Mouse (Mus musculus) spleen, embryonic (tissue): Measurements from ENCODE around the gene Uqcr10.

Source experiments
- CTCF ChIA-PET: fragments of 350-600 bp; sonication (Branson Sonifier 250); formaldehyde crosslinking; loops from one replicate; lab custom pipeline; 2022; lab: Charles Lee

The Uqcr10 gene

DNA sequence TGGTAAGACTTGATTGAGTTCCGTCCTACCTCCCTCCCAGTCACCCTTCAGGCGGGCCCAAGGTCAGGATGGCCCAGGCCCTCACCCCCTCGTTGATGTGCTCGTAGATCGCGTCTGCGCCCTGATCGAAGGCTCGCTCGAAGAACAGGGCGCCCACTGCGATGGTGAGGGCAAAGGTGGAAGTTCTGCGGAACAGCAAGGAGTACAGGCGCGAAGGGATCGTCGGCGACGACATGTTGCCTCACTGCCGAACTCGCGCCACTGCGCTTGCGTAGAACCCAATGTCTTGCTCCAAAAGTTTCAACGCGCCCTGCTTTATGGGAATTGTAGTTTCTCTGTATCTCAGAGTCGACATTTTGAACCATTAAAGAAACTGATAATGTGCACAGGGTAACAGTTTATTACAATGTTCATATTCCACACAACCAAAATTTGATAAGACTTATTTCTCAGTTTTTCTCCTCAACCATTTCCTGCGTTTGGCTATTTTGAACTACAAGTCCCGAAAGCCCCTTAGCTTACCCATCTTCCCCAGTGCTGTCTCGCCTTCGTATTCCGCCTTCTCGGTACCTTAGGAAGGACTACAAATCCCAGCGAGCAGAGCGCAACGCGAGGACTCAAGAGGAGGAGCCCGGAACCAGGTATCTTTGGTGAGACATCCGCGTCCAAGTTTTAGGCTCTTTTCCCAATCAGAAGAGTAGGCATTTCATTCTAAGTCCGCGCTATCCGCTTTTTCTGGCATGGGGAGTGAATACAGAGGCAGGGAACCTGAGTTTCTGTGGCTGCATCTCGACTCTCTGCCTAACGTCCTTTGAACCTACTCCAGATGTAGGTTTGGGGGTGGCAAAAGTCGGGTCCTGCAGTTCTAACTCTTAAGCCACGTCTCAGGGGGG is at the start of gene Uqcr10, which contains the start of gene Zmat5:
TSS of gene Uqcr10 (minus strand) at position 271 of the 893 bp plus-strand sequence.
TSS of gene Zmat5 (plus strand) at position 607 of the 893 bp plus-strand sequence.
- CTCF ChIA-PET = interaction anchor here (0.6 kb wide), 1 partner anchor 794 kb away, joined by 3 read pairs; no protein-coding TSS in a partner anchor

DNA sequence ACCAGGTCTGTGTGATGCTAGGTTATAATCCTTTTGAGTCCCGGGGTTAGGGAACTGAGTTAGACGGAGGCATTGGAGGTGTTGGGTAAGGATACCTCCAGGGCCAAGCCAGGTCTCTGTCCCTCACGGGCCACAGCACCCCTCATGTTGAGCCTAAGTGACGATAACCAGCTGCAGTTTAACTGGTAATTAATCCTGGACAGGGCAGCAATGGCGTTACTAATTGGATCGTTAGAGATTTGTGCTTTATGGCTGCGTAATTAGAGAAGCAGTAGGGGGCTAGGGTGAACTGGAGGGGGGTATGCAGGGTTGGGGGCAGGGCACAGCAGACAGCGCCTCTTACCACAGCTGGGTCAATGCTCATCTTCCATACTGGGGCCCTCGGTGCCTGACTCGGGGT is 48.7 kb upstream of the Uqcr10 start:
- CTCF ChIA-PET = no interaction called here

DNA sequence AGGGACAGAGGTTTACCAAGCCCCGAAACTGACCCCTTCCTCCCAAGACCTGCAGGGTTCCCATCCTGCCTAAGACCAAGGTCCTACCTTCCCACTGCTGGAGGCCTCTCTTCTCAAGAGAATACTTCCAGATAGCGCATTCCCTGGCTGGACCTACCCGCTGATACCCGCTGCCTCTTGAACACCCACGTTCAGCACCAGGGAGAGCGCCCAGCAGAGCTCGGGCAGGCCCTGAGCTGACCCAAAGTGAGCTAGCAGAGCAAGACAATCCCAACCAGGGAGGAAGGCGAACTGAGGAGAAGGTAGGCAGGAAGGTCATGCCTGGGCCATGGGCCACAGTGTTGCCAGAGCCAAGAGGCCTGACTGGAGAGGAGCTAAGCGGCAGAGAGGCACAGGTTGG is 46.1 kb upstream of the Uqcr10 start:
- CTCF ChIA-PET = interaction anchor here (0.5 kb wide), 1 partner anchor 498 kb away, joined by 3 read pairs; no protein-coding TSS in a partner anchor

DNA sequence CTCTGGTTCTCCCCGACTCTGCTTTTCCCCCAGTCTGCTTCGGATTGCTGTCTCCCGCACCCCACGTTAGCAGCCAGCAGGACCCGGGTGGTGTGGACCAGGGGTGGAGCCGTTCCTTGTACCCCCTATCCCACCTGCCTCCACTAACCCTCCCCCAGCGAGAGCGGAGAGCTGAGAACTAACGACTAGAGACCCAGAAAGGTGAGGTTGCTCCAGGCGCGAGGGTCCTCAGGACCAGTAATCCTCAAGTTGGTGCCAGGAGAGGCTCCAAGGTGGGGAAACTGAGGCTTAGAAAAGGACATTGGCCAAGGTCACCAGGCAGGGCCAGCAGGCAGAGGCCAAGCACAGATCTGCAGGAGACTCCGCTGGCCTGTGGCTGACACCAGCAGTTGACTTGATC is 43.1 kb upstream of the Uqcr10 start:
- CTCF ChIA-PET = no interaction called here

DNA sequence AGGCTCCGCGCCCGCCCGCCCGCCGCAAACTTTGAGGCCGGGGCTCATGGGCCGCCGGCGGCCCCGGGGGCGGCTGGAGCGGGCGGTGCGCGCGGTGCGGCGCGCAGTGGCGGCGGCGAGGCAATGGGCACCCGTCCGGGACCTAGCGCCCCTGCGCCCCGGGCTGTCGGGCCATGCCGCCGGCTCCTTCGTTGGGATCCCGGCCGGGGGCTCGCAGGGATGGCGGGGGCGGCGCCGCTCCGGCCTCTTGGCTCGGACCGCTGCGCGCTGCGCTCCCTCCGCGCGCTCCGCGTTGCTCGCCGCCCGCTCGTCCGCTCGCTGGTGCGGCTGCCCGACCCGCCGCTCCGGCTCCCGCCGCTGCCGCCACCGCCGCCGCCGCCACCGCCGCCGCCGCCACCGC is 42.6 kb upstream of the Uqcr10 start, which contains the start of gene Cabp7:
TSS of gene Cabp7 (minus strand) at position 46 of the 400 bp plus-strand sequence.
- CTCF ChIA-PET = no interaction called here

DNA sequence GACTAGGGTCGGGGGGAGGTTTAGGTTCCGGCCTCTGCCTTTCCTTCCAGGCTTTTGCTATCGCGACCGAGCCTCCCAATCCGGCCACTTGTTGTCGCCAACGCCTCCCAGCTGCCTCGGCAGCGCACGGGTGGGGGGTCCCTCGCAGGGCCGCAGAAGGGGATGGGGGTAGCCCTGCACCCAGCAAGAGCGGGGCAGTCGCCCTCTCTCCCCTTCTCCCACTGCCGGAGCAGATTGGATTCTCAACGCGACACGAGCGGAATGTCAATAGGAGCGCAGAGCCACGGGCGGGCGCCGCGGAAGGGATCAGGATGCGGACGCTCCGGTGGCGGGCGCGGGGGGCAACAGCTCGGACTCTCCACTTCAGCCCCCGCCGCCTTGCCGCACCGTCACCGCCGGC is 41.8 kb upstream of the Uqcr10 start:
- CTCF ChIA-PET = no interaction called here

DNA sequence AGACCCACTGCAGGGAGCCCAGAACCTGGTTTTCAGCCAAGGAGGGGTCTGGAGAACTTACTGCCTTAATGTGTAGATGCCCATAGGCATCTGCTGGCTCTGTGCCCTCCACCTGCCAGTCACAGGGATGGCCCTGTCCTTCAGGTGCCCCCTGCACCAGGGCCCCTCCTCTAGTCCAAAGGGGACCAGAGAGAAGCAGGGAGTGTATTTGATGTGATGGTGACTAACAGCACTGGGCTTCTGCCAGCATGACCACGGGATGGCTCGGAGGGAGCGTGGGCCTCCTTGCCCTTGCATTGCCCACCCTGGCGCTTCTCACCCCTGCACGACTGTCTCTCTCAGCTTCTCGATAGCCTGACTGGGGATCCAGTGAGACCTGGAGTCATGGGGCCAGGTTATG is 40.5 kb upstream of the Uqcr10 start:
- CTCF ChIA-PET = no interaction called here

DNA sequence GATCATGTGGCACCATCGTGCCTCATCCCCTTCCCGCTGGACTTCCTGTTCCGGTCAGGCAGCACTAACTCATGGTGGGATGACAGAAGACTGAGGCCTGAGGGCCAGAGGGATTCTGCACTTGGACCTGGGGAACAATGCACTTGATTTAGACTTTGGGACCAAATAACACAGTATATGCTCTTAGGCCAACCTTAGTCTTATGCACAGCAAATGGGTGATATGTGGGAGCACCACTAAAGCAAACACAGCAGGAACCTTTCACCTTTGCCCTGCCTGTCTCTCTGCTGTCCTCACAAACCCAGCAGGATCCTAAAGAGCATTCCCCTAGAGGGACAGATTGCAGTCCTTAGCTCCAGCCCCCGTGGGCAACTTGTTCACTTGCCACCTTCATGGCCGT is 36.6 kb upstream of the Uqcr10 start:
- CTCF ChIA-PET = no interaction called here

DNA sequence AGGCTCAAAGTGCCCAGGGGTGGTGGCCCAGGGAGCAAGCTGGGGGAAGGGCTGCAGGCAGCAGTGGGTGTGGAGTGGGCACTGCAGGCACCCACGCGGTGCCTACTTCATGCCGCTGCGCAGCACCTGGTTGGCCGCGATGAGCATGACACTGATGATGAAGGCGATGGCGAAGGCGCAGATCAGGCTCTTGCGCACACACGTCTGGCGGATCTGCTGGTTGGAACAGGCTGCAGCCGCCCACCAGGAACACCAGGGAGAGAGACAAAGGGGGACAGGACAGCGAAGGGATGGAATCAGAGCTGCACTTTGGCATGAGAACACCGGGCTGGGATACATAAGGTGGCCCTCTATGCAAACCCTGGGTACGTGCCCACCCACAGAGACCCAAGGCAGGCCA is 34.6 kb upstream of the Uqcr10 start:
- CTCF ChIA-PET = no interaction called here

DNA sequence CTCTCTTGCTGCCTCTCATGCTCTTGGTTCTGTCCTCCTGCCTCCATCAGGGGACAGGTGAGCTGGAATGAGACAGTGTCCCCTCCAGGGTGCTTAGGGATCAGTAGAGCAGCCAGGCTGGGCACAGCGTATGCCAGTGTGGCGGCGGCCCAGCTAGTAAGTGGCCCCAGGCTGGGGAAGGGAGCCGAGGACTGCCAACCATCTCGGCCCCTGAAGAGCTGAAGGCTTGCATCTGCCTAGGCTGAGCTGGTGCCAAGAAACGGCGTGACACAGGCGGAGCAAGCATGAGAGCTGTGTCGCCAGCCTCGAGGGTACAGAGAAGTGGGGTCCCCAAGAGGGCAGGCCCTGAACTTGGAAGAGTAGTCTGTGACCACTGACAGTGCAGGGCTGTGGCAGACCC is 33.5 kb upstream of the Uqcr10 start:
- CTCF ChIA-PET = no interaction called here

DNA sequence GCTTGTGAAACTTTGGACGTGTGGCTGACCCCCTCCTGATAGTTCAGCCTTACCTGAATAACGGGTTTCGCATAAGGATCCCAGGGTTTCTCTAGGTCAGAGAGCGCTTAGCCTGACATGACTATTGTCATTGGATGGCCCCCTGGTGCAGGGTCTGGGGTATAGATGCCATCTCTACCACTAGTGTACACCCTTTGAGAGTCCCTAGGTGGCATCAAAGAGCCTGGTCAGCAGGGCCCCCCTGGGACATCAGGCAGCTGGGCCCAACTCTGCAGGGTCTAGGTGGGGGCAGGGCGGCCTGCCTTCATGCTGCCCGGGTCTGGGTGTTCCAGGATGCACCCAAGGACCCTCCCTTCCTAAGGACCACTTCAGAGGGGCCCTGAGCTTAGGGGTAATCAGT is 32.2 kb upstream of the Uqcr10 start:
- CTCF ChIA-PET = no interaction called here

DNA sequence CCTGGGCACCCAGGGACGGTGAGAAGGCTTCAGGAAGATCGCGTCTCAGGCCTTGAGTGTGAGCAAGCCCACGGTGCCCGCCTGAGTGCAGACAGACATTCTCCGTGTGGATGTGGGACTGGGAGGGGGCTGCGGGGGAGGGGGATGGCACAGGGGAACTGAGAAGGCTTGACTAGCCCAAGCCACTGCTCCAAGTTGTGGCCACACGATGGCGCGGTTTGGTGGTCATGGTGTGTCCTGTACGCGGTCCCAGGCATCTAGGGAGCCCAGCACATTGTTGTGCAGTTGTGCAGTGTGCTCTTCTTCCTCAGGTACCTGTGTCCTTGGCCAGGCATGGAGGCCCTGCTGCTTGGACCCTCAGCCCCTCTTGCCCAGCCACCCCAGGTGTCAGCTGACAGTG is 30.0 kb upstream of the Uqcr10 start:
- CTCF ChIA-PET = no interaction called here

DNA sequence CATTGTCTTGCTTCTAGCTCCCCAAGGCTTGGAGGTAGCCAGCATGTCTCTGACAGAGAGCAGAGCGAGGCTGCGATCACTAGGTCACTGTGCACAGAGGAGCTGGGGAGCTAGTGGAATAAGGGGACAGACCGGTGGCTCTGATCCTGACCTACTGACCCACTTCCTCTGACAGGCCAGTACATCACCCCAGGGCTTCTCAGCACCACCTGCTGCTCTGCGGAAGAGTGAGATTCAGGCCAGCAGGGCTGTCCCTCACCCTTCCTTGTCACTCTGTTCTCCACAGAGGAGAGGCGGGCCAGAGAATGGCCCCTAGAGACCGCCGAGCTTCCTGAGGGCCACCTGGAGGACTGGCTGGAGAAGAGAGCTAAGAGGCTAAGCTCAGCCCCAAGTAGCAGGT is 27.6 kb upstream of the Uqcr10 start:
- CTCF ChIA-PET = interaction anchor here (0.6 kb wide), 1 partner anchor 71 kb away, joined by 5 read pairs; no protein-coding TSS in a partner anchor

DNA sequence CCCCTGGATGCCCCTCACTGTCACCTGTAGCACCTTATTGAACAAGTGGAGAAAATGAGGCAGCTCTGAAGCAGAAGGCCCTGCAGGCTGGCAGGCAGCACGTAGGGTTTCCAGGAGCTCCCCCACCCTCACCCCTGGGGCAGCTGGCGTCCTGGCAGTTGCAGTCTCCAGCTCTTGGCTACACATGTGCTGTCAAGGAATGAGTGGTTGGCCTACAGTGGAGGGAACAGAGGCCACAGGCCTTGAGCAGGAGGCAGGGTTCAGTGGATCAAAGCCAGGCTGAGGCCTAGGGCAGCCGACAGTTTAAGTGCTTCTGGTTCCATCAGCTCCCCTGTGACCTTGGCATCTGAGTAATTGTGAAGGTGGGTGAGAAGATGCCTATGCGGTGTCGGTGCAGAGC is 26.8 kb upstream of the Uqcr10 start:
- CTCF ChIA-PET = no interaction called here

DNA sequence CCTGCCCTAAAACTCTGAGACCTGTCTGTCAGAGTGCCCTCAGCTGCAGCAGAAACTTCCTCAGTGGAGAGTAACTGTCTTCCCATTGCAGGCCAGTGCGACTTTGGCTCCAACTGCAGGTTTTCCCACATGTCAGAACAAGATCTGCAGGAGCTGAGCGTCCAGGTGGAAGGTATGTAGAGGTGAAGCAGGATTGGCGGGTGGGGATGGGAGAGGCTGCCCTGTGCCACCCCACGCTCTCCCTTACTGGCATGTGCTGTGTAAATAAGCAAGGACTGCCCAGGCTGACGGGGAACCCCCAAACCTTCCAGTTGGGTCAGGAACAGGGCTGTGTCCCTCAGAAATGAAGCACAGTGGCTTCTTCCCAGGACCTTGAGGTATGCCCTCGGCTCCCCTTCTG is 26.0 kb upstream of the Uqcr10 start:
- CTCF ChIA-PET = no interaction called here

DNA sequence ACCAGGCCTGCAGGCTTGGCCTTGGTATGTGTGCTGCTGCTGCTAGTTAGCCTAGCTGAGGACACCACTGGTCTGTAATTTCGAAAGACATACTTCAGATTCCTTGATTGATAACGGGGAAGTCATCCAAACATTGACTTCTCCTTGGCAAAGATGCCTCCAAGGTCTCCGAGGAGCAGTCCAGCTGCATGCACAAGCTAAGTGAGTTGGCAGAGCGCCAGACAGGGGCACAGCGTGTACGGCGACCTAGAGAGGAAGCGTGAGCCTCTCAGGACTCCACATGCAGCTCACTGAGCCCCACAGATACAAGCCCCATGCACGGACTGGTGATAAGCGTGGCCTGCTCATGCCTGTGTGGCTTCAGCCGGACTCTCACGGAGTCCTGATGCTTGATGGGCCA is 25.5 kb upstream of the Uqcr10 start:
- CTCF ChIA-PET = no interaction called here

DNA sequence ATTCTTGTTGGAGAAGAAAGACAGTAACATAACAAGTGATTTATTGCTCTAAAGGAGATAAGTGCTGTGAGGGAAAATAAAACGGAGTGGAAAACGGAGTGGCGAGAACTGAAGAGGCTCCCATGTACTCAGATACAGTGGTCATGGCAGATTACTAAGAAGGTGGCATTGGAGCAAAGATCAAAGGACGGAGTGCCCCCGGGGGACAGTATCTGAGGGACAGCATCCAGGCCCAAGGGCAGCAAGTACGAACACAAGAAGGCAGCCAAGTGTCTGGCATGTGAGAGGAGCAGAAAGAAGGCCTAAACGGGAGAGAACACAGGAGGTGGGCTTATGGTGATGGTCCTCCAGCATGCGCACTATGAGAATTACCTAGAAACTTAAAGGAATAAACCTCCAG is 17.6 kb upstream of the Uqcr10 start:
- CTCF ChIA-PET = no interaction called here

DNA sequence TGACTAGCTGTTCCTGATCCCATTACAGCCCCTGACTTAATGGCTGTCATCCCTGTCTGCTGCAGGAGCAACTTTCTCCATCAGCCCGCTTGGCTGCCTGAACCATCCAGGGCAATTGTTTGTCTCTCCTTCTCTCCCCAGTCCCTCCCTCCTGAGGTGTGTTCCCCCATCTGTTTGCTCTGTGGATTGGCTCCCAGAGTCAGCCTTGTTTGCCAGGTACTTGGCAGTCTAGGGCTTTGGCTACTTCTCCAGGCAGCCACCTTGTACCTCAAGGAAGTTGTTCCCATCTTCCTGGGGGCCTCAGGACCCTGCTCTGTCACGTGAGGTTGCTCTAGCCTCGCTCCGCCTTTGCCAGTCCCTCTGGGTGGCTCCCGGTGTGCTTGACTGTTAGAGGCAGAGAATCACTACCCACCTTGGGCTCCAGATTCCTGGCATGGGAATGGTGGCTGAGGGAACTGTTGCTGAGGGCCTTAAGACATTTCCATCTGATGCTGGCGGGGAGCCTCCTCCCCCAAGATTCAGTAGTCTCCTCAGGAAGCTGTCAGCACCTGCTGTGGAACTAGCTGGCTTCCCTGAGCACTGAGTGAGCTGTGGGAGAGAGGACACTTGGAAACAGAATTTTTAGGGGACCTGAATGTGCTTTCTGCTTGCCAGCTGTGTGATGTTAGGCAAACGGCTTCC is 16.9 kb upstream of the Uqcr10 start:
- CTCF ChIA-PET = no interaction called here

DNA sequence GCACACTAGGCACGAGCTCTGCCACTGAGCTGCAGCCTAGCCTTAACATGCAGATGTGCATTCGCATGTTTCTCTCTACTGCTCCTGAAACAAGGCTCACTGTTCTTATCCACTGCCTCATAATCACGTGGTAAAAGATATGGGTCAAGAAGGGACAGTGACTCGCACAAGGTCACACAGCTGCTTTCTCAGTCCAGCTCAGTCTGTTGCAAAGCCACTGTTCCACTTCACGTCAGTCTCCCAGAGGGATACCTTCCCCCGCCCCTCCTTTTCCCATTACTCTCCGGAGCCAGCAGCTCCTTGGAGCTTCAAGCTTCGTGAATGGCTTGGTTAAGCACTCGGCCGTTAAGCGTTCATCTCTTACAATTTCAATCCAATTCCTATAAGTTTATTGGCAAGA is 16.3 kb upstream of the Uqcr10 start:
- CTCF ChIA-PET = no interaction called here

DNA sequence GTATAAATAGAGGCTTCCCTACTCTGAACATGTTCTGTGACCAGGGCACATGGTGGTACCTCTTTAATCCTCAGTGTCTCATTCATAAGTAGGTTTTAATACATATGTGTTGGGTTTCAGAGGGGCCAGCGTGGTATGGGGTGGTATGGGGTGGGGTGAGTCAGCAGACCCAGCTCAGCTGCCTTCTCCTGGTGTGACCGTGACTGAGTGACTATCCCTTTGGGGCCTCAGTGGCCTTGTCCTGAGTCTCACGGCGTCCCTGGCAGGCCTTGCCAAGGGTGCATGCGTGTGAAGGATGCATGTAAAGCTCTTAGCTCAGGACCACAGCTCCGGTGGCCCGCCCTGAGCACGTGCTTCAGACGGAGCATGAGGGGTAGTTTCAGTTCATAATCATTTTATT is 15.8 kb upstream of the Uqcr10 start:
- CTCF ChIA-PET = no interaction called here

DNA sequence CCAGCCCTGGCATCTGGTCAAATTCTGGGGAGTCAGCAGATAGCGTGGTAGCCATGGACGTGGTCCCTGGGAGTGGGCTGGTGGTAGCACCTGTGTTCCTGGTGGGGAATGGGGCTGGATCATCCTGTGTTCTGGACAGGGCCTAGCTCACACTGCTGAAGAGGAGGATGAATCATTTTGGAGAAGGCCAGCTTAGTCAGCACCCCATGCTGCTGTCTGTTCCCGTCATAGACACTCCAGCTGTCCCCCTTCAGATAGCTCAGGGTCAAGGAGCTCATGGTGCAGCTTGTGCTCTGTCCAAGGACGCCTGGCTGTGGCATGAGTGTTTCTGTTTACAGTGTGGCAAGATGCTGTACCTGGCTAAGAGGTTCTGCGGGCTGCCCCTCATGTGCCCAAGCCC is 14.4 kb upstream of the Uqcr10 start:
- CTCF ChIA-PET = no interaction called here

DNA sequence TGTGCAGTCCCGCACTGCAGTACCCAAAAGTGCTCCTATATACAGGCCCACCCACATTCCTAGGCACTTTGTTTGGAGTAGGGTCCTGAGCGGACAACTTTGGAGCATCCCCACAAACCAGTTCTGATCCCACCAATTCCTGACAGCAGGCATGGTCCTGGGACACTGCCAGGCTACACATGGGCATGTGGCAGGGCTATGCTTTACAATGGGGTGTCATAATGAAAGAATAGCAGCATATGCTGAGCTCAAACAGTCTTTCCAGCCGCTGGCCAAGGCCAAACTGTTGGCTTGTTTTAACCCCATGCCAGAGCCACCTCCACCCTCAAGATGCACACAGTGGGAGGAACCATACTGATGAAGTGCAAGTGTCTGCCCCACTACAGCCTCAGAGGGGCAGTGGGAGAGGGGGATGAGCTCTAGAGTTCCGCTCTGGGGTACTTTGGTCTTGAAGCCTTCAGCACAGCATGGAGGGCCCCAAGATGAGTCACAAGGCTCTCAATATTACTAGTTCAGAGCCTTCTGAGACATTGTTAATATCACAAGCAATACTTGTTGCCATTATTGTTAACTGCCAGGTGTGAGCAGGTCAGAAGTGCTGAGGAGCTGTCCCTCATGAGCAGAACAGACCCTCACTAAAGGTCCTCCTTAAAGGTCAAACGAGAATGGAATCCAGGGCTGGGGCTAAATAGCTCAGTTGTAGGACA is 12.5 kb upstream of the Uqcr10 start:
- CTCF ChIA-PET = no interaction called here
